Mouse (Mus musculus): Measurements from ENCODE around the gene Higd1a. TPM values are rescaled to one million over a fixed set of nuclear protein-coding genes. Genes with fewer than 3 reads are reported as not detected.

Gene Higd1a
- polyA plus RNA-seq (2012; rRNA removed), result 12.9 and 20.8 TPM in 2 replicates
- polyA plus RNA-seq (2014; fragmentation: Nextera tagmentation; extraction: Ambion mirVana), result 97.4 and 119 TPM in 2 replicates

DNA sequence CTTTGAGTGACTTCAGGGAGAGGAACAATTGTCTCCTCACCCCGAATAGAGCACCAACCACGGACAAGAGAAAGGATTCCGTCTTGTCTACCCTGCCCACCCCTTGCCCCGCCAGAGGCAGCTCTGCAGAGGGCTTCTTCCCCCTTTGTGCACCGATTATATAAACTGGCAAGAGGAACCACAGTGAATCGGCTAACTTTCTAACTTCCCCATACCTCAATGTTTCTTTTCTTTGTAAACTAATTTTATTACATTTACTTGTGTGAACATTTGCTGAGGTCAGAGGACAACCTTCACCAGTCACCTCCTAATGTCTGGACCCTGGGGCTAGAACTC, at the start of gene Higd1a:
Higd1a (minus strand) TSS at position 210 of the 336 bp plus-strand sequence.
- Histone ChIP-seq H3K9me3 (ENCODE audit: control insufficient read depth, low read length) (no peaks in the 10 kb centered on the region), H3K4me2 (ENCODE audit: low read depth) (peak within 1 kb of the TSS; percentile 94), H3K9ac (replicated peaks) (peak within 1 kb of the TSS; percentile 90), H3K4me3 (ENCODE audit: insufficient read depth in 1 of 2, low read depth in 2 of 2, low read length in 2 of 2) (peak within 1 kb of the TSS; percentile 91 to 95), H3K27me3 (ENCODE audit: control insufficient read depth, insufficient read depth, low read length) (no peaks in the 10 kb centered on the region), H3K36me3 (replicated peaks; ENCODE audit: control insufficient read depth, insufficient read depth, low read depth) (no peaks in the 10 kb centered on the region), H3K27ac (peak within 1 kb of the TSS; percentile 76), H3K4me1 (replicated peaks; ENCODE audit: control insufficient read depth in 2 of 2, insufficient read depth in 2 of 2, low read length in 1 of 2) (peaks cover 17 to 24% of the 10 kb centered on the region in 2 experiments)
- DNase-seq (ENCODE audit: low read depth in 3 of 3, low spot score in 3 of 3) (no peak), ATAC-seq (ENCODE audit: insufficient read depth) (peak; percentile 14; the same call in 1 of the 2 replicates)
- WGBS (ENCODE audit: insufficient replicate concordance), result 0% methylated on average over 6 of the region's 6 CpGs
- TF ChIP-seq CTCF (IDR thresholded peaks at IDR 0.05; ENCODE audit: low read depth) (no peak), EP300 (IDR thresholded peaks at IDR 0.05; ENCODE audit: low read depth) (no peak)

DNA sequence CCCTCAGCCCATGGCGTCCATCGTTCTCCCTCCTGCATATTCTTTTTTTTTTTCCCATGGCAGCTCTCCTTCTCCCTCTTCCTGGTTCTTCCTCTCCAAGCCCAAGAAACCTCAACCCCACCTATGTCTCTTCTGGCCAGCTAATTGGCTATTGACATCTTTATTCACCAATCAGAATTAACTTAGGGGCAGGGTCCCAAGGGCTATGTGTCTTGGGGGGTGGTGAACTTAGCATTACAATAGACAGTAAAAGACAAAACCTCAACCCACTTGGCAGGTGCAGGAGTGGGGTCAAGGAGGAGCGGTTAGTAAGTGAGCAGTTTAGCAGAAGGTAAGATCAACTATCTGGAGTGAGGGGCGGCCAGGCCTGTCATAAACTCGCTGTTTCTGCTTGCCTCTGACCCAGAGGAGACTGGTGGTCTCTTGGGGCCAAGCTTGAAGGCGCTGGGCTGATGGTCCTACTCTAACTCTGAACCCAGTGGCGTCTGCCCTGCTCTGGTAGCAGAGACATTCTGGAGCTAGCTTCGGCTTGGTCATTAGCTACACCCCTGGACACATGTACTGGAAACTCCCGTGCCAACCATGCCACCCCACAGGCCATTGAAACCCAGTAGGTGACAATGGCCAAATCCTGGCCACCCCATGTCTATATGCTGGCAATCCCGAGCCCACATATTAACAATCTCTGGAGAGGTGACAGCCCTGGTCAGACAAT, 49.4 kb upstream of the Higd1a start:
- Histone ChIP-seq H3K4me2 (ENCODE audit: low read depth) (no peak overlapping the region), H3K27me3 (ENCODE audit: control insufficient read depth, insufficient read depth, low read length) (no peaks in the 10 kb centered on the region), H3K27ac (no peak overlapping the region), H3K9me3 (ENCODE audit: control insufficient read depth, low read length) (no peaks in the 10 kb centered on the region), H3K4me3 (ENCODE audit: insufficient read depth in 1 of 2, low read depth in 2 of 2, low read length in 2 of 2) (no peak overlapping the region), H3K9ac (replicated peaks) (no peak overlapping the region), H3K36me3 (replicated peaks; ENCODE audit: control insufficient read depth, insufficient read depth, low read depth) (no peaks in the 10 kb centered on the region), H3K4me1 (replicated peaks; ENCODE audit: control insufficient read depth in 2 of 2, insufficient read depth in 2 of 2, low read length in 1 of 2) (peaks cover 0 to 4% of the 10 kb centered on the region in 2 experiments; a peak in 1 of 4 replicates)
- ATAC-seq (ENCODE audit: insufficient read depth) (no peak), DNase-seq (ENCODE audit: low read depth in 3 of 3, low spot score in 3 of 3) (no peak)
- 62% methylated on average over 10 of the region's 10 CpGs for WGBS (ENCODE audit: insufficient replicate concordance)
- TF ChIP-seq CTCF (IDR thresholded peaks at IDR 0.05; ENCODE audit: low read depth) (no peak), EP300 (IDR thresholded peaks at IDR 0.05; ENCODE audit: low read depth) (no peak)

DNA sequence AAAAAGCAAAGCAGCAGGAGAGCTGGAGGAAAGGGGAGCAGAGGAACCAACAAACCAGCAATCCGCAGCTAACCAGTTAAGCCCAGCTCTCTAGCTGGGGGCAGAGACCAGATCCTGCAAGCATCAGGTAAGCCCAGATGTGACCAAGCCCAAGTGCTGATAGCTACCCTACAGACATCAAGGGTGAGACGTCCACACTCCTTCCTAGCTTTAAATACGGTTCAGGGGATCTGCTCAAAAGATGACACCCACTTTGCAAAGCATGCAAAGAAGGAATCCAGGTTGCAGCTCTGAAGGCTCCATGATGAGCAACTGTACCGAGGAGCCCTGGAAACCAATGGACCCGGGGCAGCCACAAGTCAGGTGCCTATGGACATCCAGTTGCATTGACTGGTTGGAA, 48.3 kb upstream of the Higd1a start:
- Histone ChIP-seq H3K27ac (no peak overlapping the region), H3K9ac (replicated peaks) (no peak overlapping the region)
- 56% methylated on average over 5 of the region's 5 CpGs for WGBS (ENCODE audit: insufficient replicate concordance)

DNA sequence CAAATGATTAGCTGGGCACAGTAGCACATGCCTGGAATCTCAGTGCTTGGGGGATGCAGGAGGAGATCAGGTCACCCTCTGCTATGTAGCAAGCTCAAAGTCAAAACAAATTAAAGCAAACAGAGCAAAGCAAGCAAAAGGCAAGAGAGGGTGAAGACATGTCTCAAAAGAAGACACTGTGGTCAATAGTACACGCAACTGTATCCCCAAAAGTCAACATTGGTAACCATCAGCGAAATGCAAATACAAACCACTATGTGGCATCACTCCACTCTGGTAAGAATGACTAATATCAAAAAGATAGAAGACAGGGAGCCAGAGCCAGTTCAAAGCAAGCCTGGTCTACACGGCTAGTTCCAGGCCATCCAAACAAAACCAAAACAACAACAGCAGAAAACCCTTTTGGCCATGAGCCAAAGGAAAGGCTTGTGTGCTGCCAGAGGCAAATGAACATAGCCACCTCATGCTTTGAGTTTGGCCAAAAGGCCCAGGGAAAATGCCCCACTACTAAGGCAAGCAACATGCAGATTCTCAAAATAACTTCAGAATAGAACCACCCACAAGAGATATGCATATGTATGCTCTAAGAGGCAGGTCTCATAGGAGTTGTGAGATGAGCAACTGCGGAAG, 47.5 kb upstream of the Higd1a start:
- H3K9me3 ChIP-seq (ENCODE audit: control insufficient read depth, low read length), result no peaks in the 10 kb centered on the region
- no peak overlapping the region for H3K4me2 ChIP-seq (ENCODE audit: low read depth)
- TF ChIP-seq CTCF (IDR thresholded peaks at IDR 0.05; ENCODE audit: low read depth) (no peak), EP300 (IDR thresholded peaks at IDR 0.05; ENCODE audit: low read depth) (no peak)
- no peak overlapping the region for H3K27ac ChIP-seq
- H3K27me3 ChIP-seq (ENCODE audit: control insufficient read depth, insufficient read depth, low read length), result no peaks in the 10 kb centered on the region
- no peak overlapping the region for H3K4me3 ChIP-seq (ENCODE audit: insufficient read depth in 1 of 2, low read depth in 2 of 2, low read length in 2 of 2)
- H3K9ac ChIP-seq (replicated peaks), result no peak overlapping the region
- no peak for ATAC-seq (ENCODE audit: insufficient read depth)
- peaks cover 0 to 4% of the 10 kb centered on the region in 2 experiments; a peak in 1 of 4 replicates for H3K4me1 ChIP-seq (replicated peaks; ENCODE audit: control insufficient read depth in 2 of 2, insufficient read depth in 2 of 2, low read length in 1 of 2)
- WGBS (ENCODE audit: insufficient replicate concordance), result 57% methylated on average over 4 of the region's 4 CpGs
- DNase-seq (ENCODE audit: low read depth in 3 of 3, low spot score in 3 of 3), result no peak
- no peaks in the 10 kb centered on the region for H3K36me3 ChIP-seq (replicated peaks; ENCODE audit: control insufficient read depth, insufficient read depth, low read depth)

More for the DNA sequence above, 48.3 kb upstream of the Higd1a start:
- Histone ChIP-seq H3K9me3 (ENCODE audit: control insufficient read depth, low read length) (no peaks in the 10 kb centered on the region), H3K36me3 (replicated peaks; ENCODE audit: control insufficient read depth, insufficient read depth, low read depth) (no peaks in the 10 kb centered on the region), H3K27me3 (ENCODE audit: control insufficient read depth, insufficient read depth, low read length) (no peaks in the 10 kb centered on the region), H3K4me3 (ENCODE audit: insufficient read depth in 1 of 2, low read depth in 2 of 2, low read length in 2 of 2) (no peak overlapping the region), H3K4me2 (ENCODE audit: low read depth) (no peak overlapping the region), H3K4me1 (replicated peaks; ENCODE audit: control insufficient read depth in 2 of 2, insufficient read depth in 2 of 2, low read length in 1 of 2) (peaks cover 0 to 4% of the 10 kb centered on the region in 2 experiments; a peak in 1 of 4 replicates)
- no peak for DNase-seq (ENCODE audit: low read depth in 3 of 3, low spot score in 3 of 3)
- ATAC-seq (ENCODE audit: insufficient read depth), result no peak
- no peak for TF ChIP-seq EP300 (IDR thresholded peaks at IDR 0.05; ENCODE audit: low read depth)
- TF ChIP-seq CTCF (IDR thresholded peaks at IDR 0.05; ENCODE audit: low read depth), result no peak

DNA sequence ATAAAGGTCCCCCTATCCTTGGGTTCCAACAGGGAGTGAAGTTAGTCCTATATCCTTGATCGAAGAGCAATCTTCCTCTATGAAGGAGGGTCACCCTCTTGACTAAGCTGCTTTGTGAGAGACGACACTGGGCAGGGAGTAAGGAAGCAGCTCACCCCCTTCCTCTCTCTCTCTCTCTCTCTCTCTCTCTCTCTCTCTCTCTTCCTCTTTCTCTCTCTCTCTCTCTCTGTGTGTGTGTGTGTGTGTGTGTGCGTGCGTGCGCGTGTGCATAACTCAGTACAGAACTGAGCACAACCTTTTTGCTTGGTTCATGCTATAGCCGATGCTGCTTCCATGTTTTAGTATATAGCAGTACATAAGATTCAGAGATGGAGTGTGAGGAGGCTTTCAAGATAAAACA, 46.8 kb upstream of the Higd1a start:
- DNase-seq (ENCODE audit: low read depth in 3 of 3, low spot score in 3 of 3) (no peak), ATAC-seq (ENCODE audit: insufficient read depth) (no peak)
- Histone ChIP-seq H3K27ac (no peak overlapping the region), H3K27me3 (ENCODE audit: control insufficient read depth, insufficient read depth, low read length) (no peaks in the 10 kb centered on the region), H3K36me3 (replicated peaks; ENCODE audit: control insufficient read depth, insufficient read depth, low read depth) (no peaks in the 10 kb centered on the region), H3K9ac (replicated peaks) (no peak overlapping the region), H3K4me3 (ENCODE audit: insufficient read depth in 1 of 2, low read depth in 2 of 2, low read length in 2 of 2) (no peak overlapping the region), H3K4me2 (ENCODE audit: low read depth) (no peak overlapping the region), H3K4me1 (replicated peaks; ENCODE audit: control insufficient read depth in 2 of 2, insufficient read depth in 2 of 2, low read length in 1 of 2) (peaks cover 0 to 4% of the 10 kb centered on the region in 2 experiments; a peak in 1 of 4 replicates), H3K9me3 (ENCODE audit: control insufficient read depth, low read length) (no peaks in the 10 kb centered on the region)
- 71% methylated on average over 7 of the region's 7 CpGs for WGBS (ENCODE audit: insufficient replicate concordance)
- no peak for TF ChIP-seq EP300 (IDR thresholded peaks at IDR 0.05; ENCODE audit: low read depth)
- no peak for TF ChIP-seq CTCF (IDR thresholded peaks at IDR 0.05; ENCODE audit: low read depth)
